Mouse (Mus musculus): ENCODE data around the gene Abca1. TPM values are rescaled to one million over a fixed set of nuclear protein-coding genes. Genes with fewer than 3 reads are reported as not detected.
A peak's percentile ranks its signal among the peaks of the same experiment; 100 is the strongest.

The Abca1 gene
- polyA plus RNA-seq, 1 experiment from 2014 or later = 16.4 TPM

DNA sequence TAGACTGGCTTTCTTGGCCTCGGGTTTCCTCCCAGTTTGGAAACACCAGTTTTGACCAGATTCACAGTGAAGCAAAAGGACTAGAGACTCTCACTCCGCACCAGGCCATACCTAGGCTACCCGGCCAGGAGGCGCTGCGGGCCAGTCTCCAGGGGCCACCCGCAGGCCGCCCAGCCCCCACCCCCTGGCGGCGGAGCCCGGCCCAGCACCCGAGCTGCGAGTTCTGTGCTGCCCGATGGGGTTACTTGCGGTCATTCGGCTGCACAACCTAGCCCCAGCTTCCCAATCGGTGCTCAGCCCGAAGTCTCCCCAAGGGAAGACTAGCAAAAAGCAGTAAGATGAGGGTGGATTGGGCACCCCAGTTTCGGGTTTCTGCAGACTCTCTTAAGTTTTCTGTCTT, 1.1 kb downstream of the Abca1 start:
- Histone ChIP-seq H3K4me3 (ENCODE audit: low read depth, low read length) (peak overlapping the region; percentile 55), H3K9me3 (ENCODE audit: control insufficient read depth, low read length) (no peaks in the 10 kb centered on the region), H3K9ac (ENCODE audit: low read depth, low read length) (peak overlapping the region; percentile 62), H3K27ac (replicated peaks; ENCODE audit: low read depth, low read length) (peak overlapping the region; percentile 78), H3K4me1 (ENCODE audit: control insufficient read depth, insufficient read depth, low read length) (peaks cover 8% of the 10 kb centered on the region; the same call in 1 of the 2 replicates), H3K4me2 (ENCODE audit: low read depth, low read length) (peak overlapping the region; percentile 57), H3K27me3 (replicated peaks; ENCODE audit: control insufficient read depth, insufficient read depth, low read length) (no peaks in the 10 kb centered on the region), H3K36me3 (ENCODE audit: control insufficient read depth, insufficient read depth, low read length) (no peaks in the 10 kb centered on the region)
- WGBS = 1% methylated on average over 12 of the region's 18 CpGs
- DNase-seq (ENCODE audit: low spot score) = peak; percentile 58
- peak; percentile 68 for ATAC-seq (ENCODE audit: low read depth)

- ATAC-seq (ENCODE audit: low read depth) = no peak
- 75% methylated on average over 11 of the region's 11 CpGs for WGBS
Observed at GRCm38 (mm10) chr4:53155471-53155870, 4.2 kb downstream of the Abca1 start.

GRCm38 (mm10) chr4:53153711-53154110, 6.0 kb downstream of the Abca1 start:
- DNase-seq (ENCODE audit: low spot score) (no peak), ATAC-seq (ENCODE audit: low read depth) (no peak)
- peaks cover 19% of the 10 kb centered on the region; the same call in 1 of the 2 replicates for H3K4me1 ChIP-seq (ENCODE audit: control insufficient read depth, insufficient read depth, low read length)
- no peaks in the 10 kb centered on the region for H3K27me3 ChIP-seq (replicated peaks; ENCODE audit: control insufficient read depth, insufficient read depth, low read length)
- WGBS = 58% methylated on average over 6 of the region's 6 CpGs
- H3K4me3 ChIP-seq (ENCODE audit: low read depth, low read length) = no peak overlapping the region
- H3K9ac ChIP-seq (ENCODE audit: low read depth, low read length) = no peak overlapping the region
- H3K9me3 ChIP-seq (ENCODE audit: control insufficient read depth, low read length) = no peaks in the 10 kb centered on the region
- H3K27ac ChIP-seq (replicated peaks; ENCODE audit: low read depth, low read length) = no peak overlapping the region
- H3K4me2 ChIP-seq (ENCODE audit: low read depth, low read length) = no peak overlapping the region
- no peaks in the 10 kb centered on the region for H3K36me3 ChIP-seq (ENCODE audit: control insufficient read depth, insufficient read depth, low read length)

More at GRCm38 (mm10) chr4:53155471-53155870, 4.2 kb downstream of the Abca1 start:
- H3K4me1 ChIP-seq (ENCODE audit: control insufficient read depth, insufficient read depth, low read length) = peaks cover 21% of the 10 kb centered on the region; the same call in 1 of the 2 replicates
- no peaks in the 10 kb centered on the region for H3K9me3 ChIP-seq (ENCODE audit: control insufficient read depth, low read length)
- H3K27me3 ChIP-seq (replicated peaks; ENCODE audit: control insufficient read depth, insufficient read depth, low read length) = no peaks in the 10 kb centered on the region
- no peak overlapping the region for H3K27ac ChIP-seq (replicated peaks; ENCODE audit: low read depth, low read length)
- no peaks in the 10 kb centered on the region for H3K36me3 ChIP-seq (ENCODE audit: control insufficient read depth, insufficient read depth, low read length)
- DNase-seq (ENCODE audit: low spot score) = no peak
- H3K9ac ChIP-seq (ENCODE audit: low read depth, low read length) = no peak overlapping the region
- no peak overlapping the region for H3K4me3 ChIP-seq (ENCODE audit: low read depth, low read length)
- H3K4me2 ChIP-seq (ENCODE audit: low read depth, low read length) = no peak overlapping the region

- DNase-seq (ENCODE audit: low spot score) = no peak
Observed at GRCm38 (mm10) chr4:53153061-53153460, 6.6 kb downstream of the Abca1 start.

GRCm38 (mm10) chr4:53152655-53153054, 7.0 kb downstream of the Abca1 start:
- Histone ChIP-seq H3K36me3 (ENCODE audit: control insufficient read depth, insufficient read depth, low read length) (no peaks in the 10 kb centered on the region), H3K4me3 (ENCODE audit: low read depth, low read length) (no peak overlapping the region), H3K9ac (ENCODE audit: low read depth, low read length) (no peak overlapping the region), H3K27me3 (replicated peaks; ENCODE audit: control insufficient read depth, insufficient read depth, low read length) (no peaks in the 10 kb centered on the region), H3K27ac (replicated peaks; ENCODE audit: low read depth, low read length) (no peak overlapping the region), H3K9me3 (ENCODE audit: control insufficient read depth, low read length) (no peaks in the 10 kb centered on the region), H3K4me1 (ENCODE audit: control insufficient read depth, insufficient read depth, low read length) (peaks cover 17% of the 10 kb centered on the region), H3K4me2 (ENCODE audit: low read depth, low read length) (no peak overlapping the region)
- no peak for DNase-seq (ENCODE audit: low spot score)
- 27% methylated on average over 4 of the region's 5 CpGs for WGBS
- ATAC-seq (ENCODE audit: low read depth) = no peak

More at GRCm38 (mm10) chr4:53153061-53153460, 6.6 kb downstream of the Abca1 start:
- Histone ChIP-seq H3K27ac (replicated peaks; ENCODE audit: low read depth, low read length) (no peak overlapping the region), H3K9me3 (ENCODE audit: control insufficient read depth, low read length) (no peaks in the 10 kb centered on the region), H3K36me3 (ENCODE audit: control insufficient read depth, insufficient read depth, low read length) (no peaks in the 10 kb centered on the region), H3K9ac (ENCODE audit: low read depth, low read length) (no peak overlapping the region), H3K4me2 (ENCODE audit: low read depth, low read length) (no peak overlapping the region), H3K4me3 (ENCODE audit: low read depth, low read length) (no peak overlapping the region), H3K27me3 (replicated peaks; ENCODE audit: control insufficient read depth, insufficient read depth, low read length) (no peaks in the 10 kb centered on the region), H3K4me1 (ENCODE audit: control insufficient read depth, insufficient read depth, low read length) (peaks cover 16% of the 10 kb centered on the region; the same call in 1 of the 2 replicates)
- WGBS = 58% methylated on average over 4 of the region's 4 CpGs
- ATAC-seq (ENCODE audit: low read depth) = no peak

GRCm38 (mm10) chr4:53150516-53150915, 9.2 kb downstream of the Abca1 start:
- Histone ChIP-seq H3K27ac (replicated peaks; ENCODE audit: low read depth, low read length) (no peak overlapping the region; the same call in 1 of the 2 replicates), H3K4me1 (ENCODE audit: control insufficient read depth, insufficient read depth, low read length) (peaks cover 21% of the 10 kb centered on the region), H3K9me3 (ENCODE audit: control insufficient read depth, low read length) (no peaks in the 10 kb centered on the region), H3K4me3 (ENCODE audit: low read depth, low read length) (no peak overlapping the region), H3K27me3 (replicated peaks; ENCODE audit: control insufficient read depth, insufficient read depth, low read length) (no peaks in the 10 kb centered on the region), H3K9ac (ENCODE audit: low read depth, low read length) (no peak overlapping the region), H3K4me2 (ENCODE audit: low read depth, low read length) (no peak overlapping the region), H3K36me3 (ENCODE audit: control insufficient read depth, insufficient read depth, low read length) (no peaks in the 10 kb centered on the region)
- WGBS = 65% methylated on average over 8 of the region's 8 CpGs
- DNase-seq (ENCODE audit: low spot score) = no peak
- no peak for ATAC-seq (ENCODE audit: low read depth)

- no peaks in the 10 kb centered on the region for H3K36me3 ChIP-seq (ENCODE audit: control insufficient read depth, insufficient read depth, low read length)
- H3K4me2 ChIP-seq (ENCODE audit: low read depth, low read length) = no peak overlapping the region
- H3K9me3 ChIP-seq (ENCODE audit: control insufficient read depth, low read length) = no peaks in the 10 kb centered on the region
- H3K9ac ChIP-seq (ENCODE audit: low read depth, low read length) = no peak overlapping the region
- DNase-seq (ENCODE audit: low spot score) = no peak
- no peak for ATAC-seq (ENCODE audit: low read depth)
- no peak overlapping the region for H3K27ac ChIP-seq (replicated peaks; ENCODE audit: low read depth, low read length)
- H3K4me3 ChIP-seq (ENCODE audit: low read depth, low read length) = no peak overlapping the region
- H3K27me3 ChIP-seq (replicated peaks; ENCODE audit: control insufficient read depth, insufficient read depth, low read length) = no peaks in the 10 kb centered on the region
- peaks cover 21% of the 10 kb centered on the region for H3K4me1 ChIP-seq (ENCODE audit: control insufficient read depth, insufficient read depth, low read length)
- WGBS = 97% methylated on average over 4 of the region's 5 CpGs
Observed at GRCm38 (mm10) chr4:53149644-53150043, 10.1 kb downstream of the Abca1 start.

- ATAC-seq (ENCODE audit: low read depth) (no peak), DNase-seq (ENCODE audit: low spot score) (no peak)
Observed at GRCm38 (mm10) chr4:53148817-53149216, 10.9 kb downstream of the Abca1 start.

GRCm38 (mm10) chr4:53147454-53147853, 12.2 kb downstream of the Abca1 start:
- Histone ChIP-seq H3K9ac (ENCODE audit: low read depth, low read length) (no peak overlapping the region), H3K9me3 (ENCODE audit: control insufficient read depth, low read length) (no peaks in the 10 kb centered on the region), H3K27me3 (replicated peaks; ENCODE audit: control insufficient read depth, insufficient read depth, low read length) (no peaks in the 10 kb centered on the region), H3K4me1 (ENCODE audit: control insufficient read depth, insufficient read depth, low read length) (peaks cover 18% of the 10 kb centered on the region), H3K27ac (replicated peaks; ENCODE audit: low read depth, low read length) (no peak overlapping the region), H3K36me3 (ENCODE audit: control insufficient read depth, insufficient read depth, low read length) (0 out of 2 replicates have a peak, but pooled peaks cover 8% of the 10 kb centered on the region), H3K4me3 (ENCODE audit: low read depth, low read length) (no peak overlapping the region), H3K4me2 (ENCODE audit: low read depth, low read length) (no peak overlapping the region)
- DNase-seq (ENCODE audit: low spot score) (peak; percentile 58), ATAC-seq (ENCODE audit: low read depth) (no peak; the same call in 1 of the 2 replicates)
- WGBS = 9% methylated on average over 2 of the region's 2 CpGs

More at GRCm38 (mm10) chr4:53148817-53149216, 10.9 kb downstream of the Abca1 start:
- Histone ChIP-seq H3K4me2 (ENCODE audit: low read depth, low read length) (no peak overlapping the region), H3K27me3 (replicated peaks; ENCODE audit: control insufficient read depth, insufficient read depth, low read length) (no peaks in the 10 kb centered on the region), H3K27ac (replicated peaks; ENCODE audit: low read depth, low read length) (no peak overlapping the region), H3K9me3 (ENCODE audit: control insufficient read depth, low read length) (no peaks in the 10 kb centered on the region), H3K4me3 (ENCODE audit: low read depth, low read length) (no peak overlapping the region), H3K36me3 (ENCODE audit: control insufficient read depth, insufficient read depth, low read length) (no peaks in the 10 kb centered on the region), H3K4me1 (ENCODE audit: control insufficient read depth, insufficient read depth, low read length) (peaks cover 21% of the 10 kb centered on the region), H3K9ac (ENCODE audit: low read depth, low read length) (no peak overlapping the region)
- 88% methylated on average over 2 of the region's 2 CpGs for WGBS

All from embryonic facial prominence, embryonic 14.5 days (tissue).